Mouse (Mus musculus) CH12.LX (cell line): ENCODE results near the gene Pik3cb. TPM values are rescaled to one million over a fixed set of nuclear protein-coding genes. Genes with fewer than 3 reads are reported as not detected.

Experiments used
- DNase-seq: peaks from one replicate; pipeline ENCODE4 v3.0.0-alpha.2; 2013; ENCODE audit errors: extremely low read depth
- H3K27ac ChIP-seq: 2 replicates; pipeline ENCODE4 v1.5.1; 2012; ENCODE audit warnings: low read depth, mild to moderate bottlenecking, control low read depth, moderate library complexity; ENCODE audit not compliant: insufficient read depth
- H3K27me3 ChIP-seq: replicated peaks from 2 replicates; pipeline ENCODE3; 2012; ENCODE audit warnings: inconsistent platforms
- H3K36me3 ChIP-seq, 2 experiments: replicated peaks in 1 of 2; 2 replicates each; pipeline versions ENCODE3 to v1.6.1; 2012; ENCODE audit warnings: inconsistent platforms in 1 of 2, low read length in 1 of 2, mild to moderate bottlenecking in 1 of 2, mixed read lengths in 1 of 2, moderate library complexity in 1 of 2; ENCODE audit not compliant: control insufficient read depth in 1 of 2, insufficient read depth in 1 of 2
- H3K4me1 ChIP-seq, 2 experiments: 2 replicates each; pipeline ENCODE4 v1.6.1; 2012; ENCODE audit warnings: inconsistent platforms in 1 of 2, moderate library complexity in 1 of 2; ENCODE audit not compliant: insufficient read depth in 2 of 2, control insufficient read depth in 1 of 2
- H3K4me2 ChIP-seq: 2 replicates; pipeline ENCODE4 v1.6.1; 2012; ENCODE audit warnings: low read depth, mild to moderate bottlenecking, control low read depth; ENCODE audit not compliant: poor library complexity, insufficient read depth, severe bottlenecking
- H3K4me3 ChIP-seq, 3 experiments: fragments of 150-350 bp in 1 of 3; sonication (generic) in 1 of 3; replicated peaks in 1 of 3; 2 replicates each; pipeline versions ENCODE3 to v1.5.1; 2011 to 2012; ENCODE audit warnings: low read depth in 2 of 3, low read length in 2 of 3, mild to moderate bottlenecking in 2 of 3, moderate library complexity in 2 of 3, control low read depth in 1 of 3, improper control_type of control experiment in 1 of 3, inconsistent platforms in 1 of 3, mixed read lengths in 1 of 3; ENCODE audit not compliant: poor library complexity in 1 of 3
- H3K79me2 ChIP-seq: replicated peaks from 2 replicates; pipeline ENCODE4 v1.6.1; 2012; ENCODE audit warnings: mild to moderate bottlenecking, moderate library complexity; ENCODE audit not compliant: control insufficient read depth, poor library complexity, insufficient read depth, severe bottlenecking; ENCODE audit errors: extremely low read depth
- H3K9ac ChIP-seq: 2 replicates; pipeline ENCODE4 v1.6.1; 2012; ENCODE audit warnings: low read depth, mild to moderate bottlenecking, control low read depth, moderate library complexity; ENCODE audit not compliant: insufficient read depth
- H3K9me3 ChIP-seq: replicated peaks from 2 replicates; pipeline ENCODE3; 2012; ENCODE audit warnings: low read length, inconsistent platforms, mixed read lengths
- BHLHE40 ChIP-seq: IDR thresholded peaks from 2 replicates; pipeline ENCODE4 v1.6.1; 2011; ENCODE audit warnings: mild to moderate bottlenecking, low read depth, low read length, improper control_type of control experiment
- CHD1 ChIP-seq: IDR thresholded peaks from 2 replicates; pipeline ENCODE4 v1.6.1; 2012; ENCODE audit warnings: low read depth, low read length, improper control_type of control experiment, inconsistent platforms
- CHD2 ChIP-seq: IDR thresholded peaks from 2 replicates; pipeline ENCODE4 v1.6.1; 2011; ENCODE audit warnings: low read length, improper control_type of control experiment
- CTCF ChIP-seq, 2 experiments: IDR thresholded peaks in 1 of 2; conservative IDR thresholded peaks in 1 of 2; 2 replicates each; pipeline ENCODE4 v1.5.1; 2011 to 2012; ENCODE audit warnings: low read depth in 2 of 2, low read length in 2 of 2, improper control_type of control experiment in 1 of 2, inconsistent platforms in 1 of 2, mild to moderate bottlenecking in 1 of 2, moderate library complexity in 1 of 2
- E2F4 ChIP-seq: IDR thresholded peaks from 2 replicates; pipeline ENCODE4 v1.6.1; 2011; ENCODE audit warnings: low read depth, low read length, improper control_type of control experiment; ENCODE audit not compliant: insufficient replicate concordance
- ELF1 ChIP-seq: IDR thresholded peaks from 2 replicates; pipeline ENCODE4 v1.6.1; 2014; ENCODE audit warnings: low read depth, mild to moderate bottlenecking, inconsistent platforms, low read length, improper control_type of control experiment
- ETS1 ChIP-seq: conservative IDR thresholded peaks from 2 replicates; pipeline ENCODE4 v1.6.1; 2012; ENCODE audit warnings: low read depth, mild to moderate bottlenecking, inconsistent platforms, low read length, improper control_type of control experiment, moderate library complexity
- GABPA ChIP-seq: IDR thresholded peaks from 2 replicates; pipeline ENCODE4 v1.6.1; 2012; ENCODE audit warnings: low read depth, low read length, improper control_type of control experiment, inconsistent platforms; ENCODE audit not compliant: insufficient replicate concordance
- HCFC1 ChIP-seq: IDR thresholded peaks from 2 replicates; pipeline ENCODE4 v1.6.1; 2012; ENCODE audit warnings: low read depth, mild to moderate bottlenecking, inconsistent platforms, low read length, improper control_type of control experiment
- IRF4 ChIP-seq: IDR thresholded peaks from 2 replicates; pipeline ENCODE4 v1.6.1; 2014; ENCODE audit warnings: low read depth, mild to moderate bottlenecking, inconsistent platforms, low read length, improper control_type of control experiment
- JUN ChIP-seq: IDR thresholded peaks from 2 replicates; pipeline ENCODE4 v1.6.1; 2011; ENCODE audit warnings: low read depth, mild to moderate bottlenecking, low read length, improper control_type of control experiment, moderate library complexity; ENCODE audit not compliant: insufficient read depth
- KAT2A ChIP-seq: IDR thresholded peaks from 2 replicates; pipeline ENCODE4 v1.6.1; 2012; ENCODE audit warnings: low read length, improper control_type of control experiment, inconsistent platforms; ENCODE audit not compliant: insufficient replicate concordance
- MEF2A ChIP-seq: IDR thresholded peaks from 2 replicates; pipeline ENCODE4 v1.6.1; 2014; ENCODE audit warnings: low read depth, mild to moderate bottlenecking, inconsistent platforms, low read length, improper control_type of control experiment, borderline replicate concordance
- MXI1 ChIP-seq: IDR thresholded peaks from 2 replicates; pipeline ENCODE4 v1.6.1; 2011; ENCODE audit warnings: mild to moderate bottlenecking, low read depth, low read length, improper control_type of control experiment
- MYC ChIP-seq: IDR thresholded peaks from 2 replicates; pipeline ENCODE4 v1.6.1; 2011; ENCODE audit warnings: low read depth, mild to moderate bottlenecking, improper control_type of control experiment, low read length
- PAX5 ChIP-seq: IDR thresholded peaks from 2 replicates; pipeline ENCODE4 v1.6.1; 2012; ENCODE audit warnings: low read length, inconsistent platforms, mixed read lengths
- POLR2A ChIP-seq: IDR thresholded peaks from 2 replicates; pipeline ENCODE4 v1.6.1; 2011; ENCODE audit warnings: low read depth, mild to moderate bottlenecking, improper control_type of control experiment, low read length
- POLR2AphosphoS2 ChIP-seq: IDR thresholded peaks from 2 replicates; pipeline ENCODE4 v1.6.1; 2011; ENCODE audit warnings: low read depth, low read length, improper control_type of control experiment
- RAD21 ChIP-seq: IDR thresholded peaks from 2 replicates; pipeline ENCODE4 v1.6.1; 2011; ENCODE audit warnings: low read depth, mild to moderate bottlenecking, low read length, improper control_type of control experiment, moderate library complexity
- TCF12 ChIP-seq: IDR thresholded peaks from 2 replicates; pipeline ENCODE4 v1.6.1; 2014; ENCODE audit warnings: low read depth, mild to moderate bottlenecking, inconsistent platforms, low read length, improper control_type of control experiment
- UBTF ChIP-seq: IDR thresholded peaks from 2 replicates; pipeline ENCODE4 v1.6.1; 2012; ENCODE audit warnings: low read depth, mild to moderate bottlenecking, inconsistent platforms, low read length, improper control_type of control experiment, moderate library complexity
- USF1 ChIP-seq: IDR thresholded peaks from 2 replicates; pipeline ENCODE4 v1.6.1; 2014; ENCODE audit warnings: low read depth, mild to moderate bottlenecking, inconsistent platforms, low read length, improper control_type of control experiment
- ZMIZ1 ChIP-seq: IDR thresholded peaks from 2 replicates; pipeline ENCODE4 v1.6.1; 2012; ENCODE audit warnings: low read depth, mild to moderate bottlenecking, inconsistent platforms, low read length, improper control_type of control experiment
- dilution Hi-C: fragments of 300-500 bp; cut with MboI; formaldehyde crosslinking; loops from 2 replicates; pipeline ENCODE4 v1.14.3; 2020; ENCODE audit warnings: low sequenced_read_pairs; ENCODE audit not compliant: extremely low pct_unique_long_range_greater_than_20kb, extremely low pct_ligation_motif_present
- in situ Hi-C: fragments of 300-500 bp; cut with MboI; formaldehyde crosslinking; loops from 3 replicates; pipeline ENCODE4 v1.14.3; 2019; ENCODE audit warnings: low sequenced_read_pairs, low pct_ligation_motif_present, low pct_unique_long_range_greater_than_20kb, mixed read lengths
- polyA plus RNA-seq: library from polyadenylated mRNA; unstranded; fragments of >175 nt; gene quantifications from 2 replicates; pipeline ENCODE4 v1.2.1, GENCODE M21; 2012; ENCODE audit warnings: low read depth; ENCODE audit not compliant: insufficient read length
- total RNA-seq, 2 experiments: library from RNA; depleted of rRNA; stranded (reverse); fragments of 300-350 nt in 1 of 2; fragments of >200 nt in 1 of 2; gene quantifications; 2 replicates each; pipeline ENCODE4 v1.2.3; 2012 to 2014

Pik3cb gene
- total and polyA plus RNA-seq, 3 experiments, result 1.0 to 3.2 (median 1.0) TPM

- Histone ChIP-seq H3K27me3 (no peaks in the 10 kb centered on the region), H3K27ac (no peak overlapping the region), H3K4me3 (no peak overlapping the region), H3K79me2 (no peaks in the 10 kb centered on the region), H3K9ac (no peak overlapping the region), H3K36me3 (peaks cover 0 to 2% of the 10 kb centered on the region in 2 experiments), H3K9me3 (no peaks in the 10 kb centered on the region), H3K4me2 (no peak overlapping the region), H3K4me1 (no peaks in the 10 kb centered on the region)
- in situ Hi-C loops (no loop called here), dilution Hi-C loops (no loop called here)
- no peak for DNase-seq
- TF ChIP-seq ZMIZ1, result no peak
- TF ChIP-seq BHLHE40, result no peak
- no peak for TF ChIP-seq CHD1
- no peak for TF ChIP-seq RAD21
- TF ChIP-seq E2F4, result no peak
- no peak for TF ChIP-seq JUN
- no peak for TF ChIP-seq ETS1
- TF ChIP-seq POLR2AphosphoS2, result no peak
- TF ChIP-seq ELF1, result no peak
- TF ChIP-seq USF1, result no peak
- TF ChIP-seq MEF2A, result no peak
Measured at GRCm38 (mm10) chr9:99034111-99034510, 106.3 kb downstream of the Pik3cb start.

GRCm38 (mm10) chr9:99032031-99032430 lies 108.4 kb downstream of the Pik3cb start:
- Histone ChIP-seq H3K27ac (no peak overlapping the region), H3K4me1 (no peaks in the 10 kb centered on the region), H3K4me3 (no peak overlapping the region), H3K4me2 (no peak overlapping the region), H3K9me3 (no peaks in the 10 kb centered on the region), H3K79me2 (no peaks in the 10 kb centered on the region), H3K27me3 (no peaks in the 10 kb centered on the region), H3K9ac (no peak overlapping the region), H3K36me3 (no peaks in the 10 kb centered on the region)
- in situ Hi-C loops, result no loop called here
- dilution Hi-C loops, result no loop called here
- DNase-seq, result no peak
- TF ChIP-seq CTCF (conservative IDR thresholded peaks at IDR 0.05 in 1 of 2, IDR thresholded peaks at IDR 0.05 in 1 of 2; ENCODE audit: low read depth in 2 of 2, low read length in 2 of 2), result no peak
- TF ChIP-seq POLR2A, result no peak
- TF ChIP-seq CHD2, result no peak
- no peak for TF ChIP-seq CHD1
- TF ChIP-seq GABPA, result no peak
- no peak for TF ChIP-seq IRF4
- no peak for TF ChIP-seq RAD21
- no peak for TF ChIP-seq KAT2A
- TF ChIP-seq ELF1, result no peak
- no peak for TF ChIP-seq MXI1
- TF ChIP-seq TCF12, result no peak
- TF ChIP-seq MYC, result no peak
- no peak for TF ChIP-seq BHLHE40
- TF ChIP-seq HCFC1, result no peak
- TF ChIP-seq UBTF, result no peak
- no peak for TF ChIP-seq PAX5
